8 mouse cellular contexts compared by ENCODE assay signal in the genomic region with DNA sequence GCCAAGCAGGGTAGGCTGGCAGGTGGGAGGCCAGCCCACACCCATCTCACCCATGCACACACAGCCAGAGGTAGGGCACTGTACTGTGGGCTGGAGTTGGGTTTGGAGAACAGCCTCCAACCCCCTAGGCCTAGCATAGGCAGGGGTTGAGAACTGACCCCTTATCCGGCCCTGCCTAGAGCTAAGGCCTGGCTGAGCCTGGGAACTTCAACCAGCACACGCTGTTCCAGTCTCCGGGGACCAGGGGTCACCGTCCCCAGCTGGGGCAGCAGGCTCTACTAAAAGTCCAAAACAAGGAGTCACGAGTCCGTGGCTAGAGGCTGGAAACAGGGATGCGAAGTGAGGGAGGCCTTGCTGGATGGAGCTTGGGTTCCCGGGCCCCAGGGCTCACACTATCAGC. TPM values are rescaled to one million over a fixed set of nuclear protein-coding genes. Genes with fewer than 3 reads are reported as not detected.
A peak's percentile ranks its signal among the peaks of the same experiment; 100 is the strongest.
DNase-seq lines count a peak whose midpoint lies in the region; ATAC-seq and TF ChIP-seq lines count a peak whose summit lies in the region.

No protein-coding gene starts in this region.

- DNase-seq in left cerebral cortex, adult 2 months (ENCODE audit: extremely low spot score in 1 of 2, low spot score in 2 of 2) = no peak
- no peak for DNase-seq in left cerebral cortex, postnatal 14 days (ENCODE audit: low spot score in 2 of 2)
- no peak for DNase-seq in ovary, postnatal 14 days (ENCODE audit: low spot score)
- DNase-seq in cerebellum, adult 9-11 months = no peak

- H3K9ac ChIP-seq in hindbrain, embryonic 13.5 days = peak overlapping the region; percentile 35; the same call in 1 of the 2 replicates
- H3K9ac ChIP-seq in limb, embryonic 15.5 days = peak overlapping the region; percentile 40; the same call in 1 of the 2 replicates

- no peak for ATAC-seq in hindbrain, embryonic 13.5 days (ENCODE audit: low FRiP score)
- ATAC-seq in limb, embryonic 15.5 days (ENCODE audit: insufficient number of reproducible peaks, low FRiP score, low TSS enrichment, low read depth) = no peak
- no peak for ATAC-seq in activated CD4-positive, CD25-positive, alpha-beta regulatory T cell, adult 4 months

- no peak for TF ChIP-seq POLR2A in olfactory bulb, adult 2 months (IDR thresholded peaks at IDR 0.05; ENCODE audit: insufficient read depth, low read depth, low read length)

- intact Hi-C loops in left cerebral cortex, adult 2 months (cut with DNase I) = no loop called here
- intact Hi-C loops in left cerebral cortex, postnatal 14 days (cut with DNase I) = no loop called here

- H3K9me3 ChIP-seq in hindbrain, embryonic 13.5 days = no peaks in the 10 kb centered on the region
- no peaks in the 10 kb centered on the region for H3K9me3 ChIP-seq in limb, embryonic 15.5 days

- peaks cover 67% of the 10 kb centered on the region for H3K27me3 ChIP-seq in hindbrain, embryonic 13.5 days
- H3K27me3 ChIP-seq in limb, embryonic 15.5 days = peaks cover 8% of the 10 kb centered on the region; the same call in 1 of the 2 replicates

- TF ChIP-seq CTCF in left cerebral cortex, adult 2 months (IDR thresholded peaks at IDR 0.05) = no peak
- no peak for TF ChIP-seq CTCF in olfactory bulb, adult 2 months (IDR thresholded peaks at IDR 0.05; ENCODE audit: insufficient read depth, low read depth, low read length)

- peak overlapping the region; percentile 42 for H3K4me2 ChIP-seq in hindbrain, embryonic 13.5 days
- H3K4me2 ChIP-seq in limb, embryonic 15.5 days = peak overlapping the region; percentile 71

- WGBS in hindbrain, embryonic 13.5 days = 66% methylated on average over 8 of the region's 8 CpGs
- WGBS in limb, embryonic 15.5 days = 65% methylated on average over 8 of the region's 8 CpGs
- WGBS in olfactory bulb, adult 2 months = 86% methylated on average over 8 of the region's 8 CpGs

- H3K36me3 ChIP-seq in hindbrain, embryonic 13.5 days = no peaks in the 10 kb centered on the region
- no peaks in the 10 kb centered on the region for H3K36me3 ChIP-seq in limb, embryonic 15.5 days

- H3K4me1 ChIP-seq in hindbrain, embryonic 13.5 days (replicated peaks) = peaks cover 41% of the 10 kb centered on the region
- H3K4me1 ChIP-seq in limb, embryonic 15.5 days = peaks cover 55% of the 10 kb centered on the region
- H3K4me1 ChIP-seq in olfactory bulb, adult 2 months (ENCODE audit: control insufficient read depth, insufficient read depth, low read length) = peaks cover 15% of the 10 kb centered on the region

- H3K4me3 ChIP-seq in left cerebral cortex, adult 2 months = peak overlapping the region; percentile 34
- H3K4me3 ChIP-seq in hindbrain, embryonic 13.5 days = peak overlapping the region; percentile 27
- peak overlapping the region; percentile 56 for H3K4me3 ChIP-seq in limb, embryonic 15.5 days
- H3K4me3 ChIP-seq in olfactory bulb, adult 2 months (ENCODE audit: insufficient read depth, low read depth, low read length) = 0 out of 2 replicates have a peak overlapping the region, but pooled peaks have one; percentile 5

- H3K27ac ChIP-seq in left cerebral cortex, adult 2 months = no peak overlapping the region; the same call in 1 of the 2 replicates
- H3K27ac ChIP-seq in hindbrain, embryonic 13.5 days = no peak overlapping the region; the same call in 1 of the 2 replicates
- peak overlapping the region; percentile 68 for H3K27ac ChIP-seq in limb, embryonic 15.5 days
- H3K27ac ChIP-seq in olfactory bulb, adult 2 months (ENCODE audit: insufficient read depth, low read depth, low read length) = no peak overlapping the region

RNA-seq across cellular contexts. Expression of a gene that starts 19.3 kb away (rescaled TPM):
- total RNA-seq in left cerebral cortex, adult 2 months (2021) = under 1 TPM; 0.16 to 0.54 TPM
- under 1 TPM; 0.21 to 0.55 TPM for total RNA-seq in left cerebral cortex, postnatal 14 days (2021)
- 0.43 and 0.71 TPM in 2 replicates for polyA plus RNA-seq in hindbrain, embryonic 13.5 days (2015; fragmentation: Nextera tagmentation; extraction: Ambion mirVana)
- 0.36 and 0.59 TPM in 2 replicates for polyA plus RNA-seq in limb, embryonic 15.5 days (2015; fragmentation: Nextera tagmentation; extraction: Ambion mirVana)
- not detected in 2 replicates for polyA plus RNA-seq in olfactory bulb, adult 2 months (2012; ENCODE audit: insufficient read depth, insufficient read length, low replicate concordance, missing spikeins)
- polyA plus RNA-seq in activated CD4-positive, CD25-positive, alpha-beta regulatory T cell, adult 4 months (2017; shearing (Covaris generic)) = under 1 TPM; 0.41 to 0.50 TPM

RNA-seq across cellular contexts. Expression of a gene that starts 27.2 kb away (rescaled TPM):
- under 1 TPM; 0.14 to 0.47 TPM for total RNA-seq in left cerebral cortex, adult 2 months (2021)
- under 1 TPM in 1 of 2 experiments, not detected in 1; 0.61 TPM for total RNA-seq in left cerebral cortex, postnatal 14 days (2021)
- polyA plus RNA-seq in hindbrain, embryonic 13.5 days (2015; fragmentation: Nextera tagmentation; extraction: Ambion mirVana) = 29.2 and 40.2 TPM in 2 replicates
- 0.48 and 0.76 TPM in 2 replicates for polyA plus RNA-seq in limb, embryonic 15.5 days (2015; fragmentation: Nextera tagmentation; extraction: Ambion mirVana)
- not detected in 2 replicates for polyA plus RNA-seq in olfactory bulb, adult 2 months (2012; ENCODE audit: insufficient read depth, insufficient read length, low replicate concordance, missing spikeins)
- not detected for polyA plus RNA-seq in activated CD4-positive, CD25-positive, alpha-beta regulatory T cell, adult 4 months (2017; shearing (Covaris generic))

RNA-seq across cellular contexts. Expression of a gene that starts 29.0 kb away (rescaled TPM):
- under 1 TPM; 0.54 to 0.72 TPM for total RNA-seq in left cerebral cortex, adult 2 months (2021)
- under 1 TPM; 0.57 to 0.66 TPM for total RNA-seq in left cerebral cortex, postnatal 14 days (2021)
- 1.4 TPM in 2 replicates for polyA plus RNA-seq in hindbrain, embryonic 13.5 days (2015; fragmentation: Nextera tagmentation; extraction: Ambion mirVana)
- polyA plus RNA-seq in limb, embryonic 15.5 days (2015; fragmentation: Nextera tagmentation; extraction: Ambion mirVana) = 0.19 and 0.36 TPM in 2 replicates
- polyA plus RNA-seq in olfactory bulb, adult 2 months (2012; ENCODE audit: insufficient read depth, insufficient read length, low replicate concordance, missing spikeins) = not detected in 2 replicates
- polyA plus RNA-seq in activated CD4-positive, CD25-positive, alpha-beta regulatory T cell, adult 4 months (2017; shearing (Covaris generic)) = under 1 TPM; 0.28 to 0.61 TPM

RNA-seq across cellular contexts. Expression of a gene that starts 56.3 kb away (rescaled TPM):
- total RNA-seq in left cerebral cortex, adult 2 months (2021) = 1 to 10 TPM; 7.8 to 7.9 TPM
- 1 to 10 TPM; 7.3 to 9.1 TPM for total RNA-seq in left cerebral cortex, postnatal 14 days (2021)
- polyA plus RNA-seq in hindbrain, embryonic 13.5 days (2015; fragmentation: Nextera tagmentation; extraction: Ambion mirVana) = 9.8 and 11.0 TPM in 2 replicates
- 24.6 and 25.7 TPM in 2 replicates for polyA plus RNA-seq in limb, embryonic 15.5 days (2015; fragmentation: Nextera tagmentation; extraction: Ambion mirVana)
- not detected in 2 replicates for polyA plus RNA-seq in olfactory bulb, adult 2 months (2012; ENCODE audit: insufficient read depth, insufficient read length, low replicate concordance, missing spikeins)
- 10 to 100 TPM; 49.6 to 67.4 TPM for polyA plus RNA-seq in activated CD4-positive, CD25-positive, alpha-beta regulatory T cell, adult 4 months (2017; shearing (Covaris generic))

Comparison
In these comparisons a context has a peak if more than half of its experiments do, and no peak if none do; other contexts are left out.
1. H3K4me3 ChIP-seq: peak in every context shown above with its lines; median percentile 56 in limb, embryonic 15.5 days; 34 in left cerebral cortex, adult 2 months; 27 in hindbrain, embryonic 13.5 days; 5 in olfactory bulb, adult 2 months.
2. RNA of a gene that starts 27.2 kb away (polyA plus RNA-seq): 29.2 to 40.2 TPM in hindbrain, embryonic 13.5 days; 0.48 to 0.76 TPM in limb, embryonic 15.5 days, not detected in olfactory bulb, adult 2 months and not detected in activated CD4-positive, CD25-positive, alpha-beta regulatory T cell, adult 4 months; every median in the first group is over 10 times any median in the second.